Mouse (Mus musculus): ENCODE results near the gene Dgkg.

Dgkg gene

GRCm38 (mm10) chr16:22493396-22493795, 163.6 kb downstream of the Dgkg start:
- DNase-seq: no peak

GRCm38 (mm10) chr16:22491446-22492166, 165.4 kb downstream of the Dgkg start:
- DNase-seq: peak; percentile 54

GRCm38 (mm10) chr16:22483900-22484299, 173.1 kb downstream of the Dgkg start:
- DNase-seq: peak; percentile 20

- DNase-seq: no peak
Observed at GRCm38 (mm10) chr16:22479322-22479721, 177.7 kb downstream of the Dgkg start.

- no peak for DNase-seq
Observed at GRCm38 (mm10) chr16:22471728-22472127, 185.3 kb downstream of the Dgkg start.

GRCm38 (mm10) chr16:22469385-22469784, 187.6 kb downstream of the Dgkg start:
- no peak for DNase-seq

GRCm38 (mm10) chr16:22467111-22467510, 189.9 kb downstream of the Dgkg start:
- no peak for DNase-seq

GRCm38 (mm10) chr16:22466381-22466780, 190.6 kb downstream of the Dgkg start:
- no peak for DNase-seq

- DNase-seq: no peak
Observed at GRCm38 (mm10) chr16:22462220-22462619, 194.8 kb downstream of the Dgkg start.

GRCm38 (mm10) chr16:22461728-22462127, 195.3 kb downstream of the Dgkg start:
- no peak for DNase-seq

- no peak for DNase-seq
Observed at GRCm38 (mm10) chr16:22460960-22461359, 196.1 kb downstream of the Dgkg start.

GRCm38 (mm10) chr16:22452082-22452481, 204.9 kb downstream of the Dgkg start:
- DNase-seq: no peak

- no peak for DNase-seq
Observed at GRCm38 (mm10) chr16:22448093-22448492, 208.9 kb downstream of the Dgkg start.

- peak; percentile 24 for DNase-seq
Observed at GRCm38 (mm10) chr16:22444786-22445185, 212.2 kb downstream of the Dgkg start.

GRCm38 (mm10) chr16:22442202-22442601, 214.8 kb downstream of the Dgkg start:
- no peak for DNase-seq

- no peak for DNase-seq
Observed at GRCm38 (mm10) chr16:22441317-22441716, 215.7 kb downstream of the Dgkg start.

- peak; percentile 57 for DNase-seq
Observed at GRCm38 (mm10) chr16:22440269-22440668, 216.8 kb downstream of the Dgkg start.

- DNase-seq: peak; percentile 99
Observed at GRCm38 (mm10) chr16:22439499-22440177, 217.4 kb downstream of the Dgkg start, which contains the start of gene Etv5. Gene Etv5, minus strand, starts transcription at chr16:22439719.

GRCm38 (mm10) chr16:22438441-22439373, 218.3 kb downstream of the Dgkg start:
- peak; percentile 82 for DNase-seq

GRCm38 (mm10) chr16:22436106-22436505, 220.9 kb downstream of the Dgkg start:
- DNase-seq: no peak

GRCm38 (mm10) chr16:22434530-22434929, 222.5 kb downstream of the Dgkg start:
- DNase-seq: no peak

GRCm38 (mm10) chr16:22433944-22434343, 223.1 kb downstream of the Dgkg start:
- DNase-seq: no peak

GRCm38 (mm10) chr16:22431773-22432172, 225.2 kb downstream of the Dgkg start:
- DNase-seq: no peak
